Mouse (Mus musculus) heart, postnatal 0 days (tissue): ENCODE measurements around the gene Nipal1.
A peak's percentile ranks its signal among the peaks of the same experiment; 100 is the strongest.

Experiments used
- CTCF ChIP-seq: IDR thresholded peaks from 2 replicates; pipeline ENCODE4 v1.5.1; 2016; ENCODE audit warnings: antibody characterized with exemption, control low read depth, low read depth
- EP300 ChIP-seq: IDR thresholded peaks from 2 replicates; pipeline ENCODE4 v1.6.1; 2016; ENCODE audit warnings: antibody characterized with exemption, low read depth

DNA sequence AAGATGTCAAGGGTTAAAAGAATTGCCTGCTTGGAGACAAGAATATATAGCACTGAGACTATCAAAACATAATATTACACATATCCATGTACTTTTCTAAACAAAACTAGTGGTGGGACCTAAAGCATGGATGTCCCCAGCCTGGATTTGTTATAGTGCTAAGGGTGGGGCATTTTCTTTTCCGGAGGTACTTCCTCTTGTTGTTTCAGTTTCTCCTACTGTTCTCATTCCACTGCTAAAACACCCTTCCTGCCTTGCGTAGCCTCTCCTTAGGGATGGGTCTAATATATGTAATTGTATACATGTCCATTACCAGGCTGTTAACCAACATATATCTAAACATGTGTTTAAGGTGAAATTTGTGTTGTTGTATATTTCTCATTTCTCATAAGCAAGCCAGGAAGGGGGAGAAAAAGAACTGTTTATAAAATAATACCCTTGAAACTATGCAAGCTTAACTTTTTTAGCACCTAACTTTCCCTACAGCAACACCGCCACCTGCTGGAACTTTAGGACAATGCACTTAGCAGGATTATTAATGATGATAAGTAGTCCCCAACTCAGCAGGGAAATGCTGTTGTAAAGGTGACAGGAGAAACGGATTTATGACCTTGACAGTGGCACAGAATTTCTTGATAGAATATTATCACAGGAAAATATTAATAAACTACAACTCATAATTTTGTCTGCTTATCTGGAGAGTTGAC lies 63.1 kb downstream of the Nipal1 start:
- TF ChIP-seq CTCF (peak; percentile 94), EP300 (no peak)
